Mouse (Mus musculus) bone marrow macrophage, adult 2 months (primary cell): ENCODE results near the gene Syt7.

Experiments
- CTCF ChIP-seq: IDR thresholded peaks from 2 replicates; pipeline ENCODE4 v1.5.1; 2012; ENCODE audit warnings: low read depth, mild to moderate bottlenecking, low read length, moderate library complexity
- POLR2A ChIP-seq: IDR thresholded peaks from 2 replicates; pipeline ENCODE4 v1.6.1; 2012; ENCODE audit warnings: mild to moderate bottlenecking, low read depth, low read length, borderline replicate concordance

GRCm38 (mm10) chr19:10415508-10415907, 26.6 kb downstream of the Syt7 start:
- TF ChIP-seq POLR2A: no peak
- TF ChIP-seq CTCF: no peak
